Mouse (Mus musculus) cerebellum, adult 9-10 months (tissue): Measurements from ENCODE around the gene Katnb1.

Experiments used
- DNase-seq: peaks from one replicate; pipeline ENCODE4 v3.0.0; 2022

The Katnb1 gene

GRCm38 (mm10) chr8:95141469-95142074 is 60.6 kb downstream of the Katnb1 start:
- peak; percentile 22 for DNase-seq

GRCm38 (mm10) chr8:95142075-95142831 is 61.3 kb downstream of the Katnb1 start:
- peak; percentile 80 for DNase-seq

- peak; percentile 46 for DNase-seq
These were observed 62.2 kb downstream of the Katnb1 start for GRCm38 (mm10) chr8:95142985-95143804.

- DNase-seq = no peak
These were observed 63.0 kb downstream of the Katnb1 start for GRCm38 (mm10) chr8:95143805-95144630.

- DNase-seq = no peak
These were observed 63.6 kb downstream of the Katnb1 start for GRCm38 (mm10) chr8:95144631-95145015.

- no peak for DNase-seq
These were observed 65.2 kb downstream of the Katnb1 start for GRCm38 (mm10) chr8:95146044-95146745.

- no peak for DNase-seq
These were observed 65.9 kb downstream of the Katnb1 start for GRCm38 (mm10) chr8:95146846-95147245.

- DNase-seq = no peak
These were observed 68.4 kb downstream of the Katnb1 start for GRCm38 (mm10) chr8:95149426-95149825.

GRCm38 (mm10) chr8:95150608-95151007 is 69.6 kb downstream of the Katnb1 start:
- DNase-seq = no peak
